Mouse (Mus musculus): ENCODE results near the gene Prss50.
A peak's percentile ranks its signal among the peaks of the same experiment; 100 is the strongest.
"Not testable (repeated sequence)": the region's sequence is repeated elsewhere in the genome, so short reads cannot be mapped to it uniquely, and the experiment has no call there.

The Prss50 gene

GRCm38 (mm10) chr9:110857781-110858472, at the start of gene Prss50:
Gene Prss50, plus strand, starts transcription at chr9:110857967.
- DNase-seq, result no peak

GRCm38 (mm10) chr9:110810051-110810450, 47.7 kb upstream of the Prss50 start:
- DNase-seq, result no peak

- DNase-seq, result no peak
Measured at GRCm38 (mm10) chr9:110813789-110814188, 44.0 kb upstream of the Prss50 start, which contains the start of gene Prss44. Gene Prss44, plus strand, starts transcription at chr9:110813994.

GRCm38 (mm10) chr9:110820546-110820945, 37.2 kb upstream of the Prss50 start:
- DNase-seq, result not testable (repeated sequence)

GRCm38 (mm10) chr9:110821436-110821835, 36.3 kb upstream of the Prss50 start:
- DNase-seq, result no peak

- DNase-seq, result no peak
Measured at GRCm38 (mm10) chr9:110825426-110825825, 32.3 kb upstream of the Prss50 start.

GRCm38 (mm10) chr9:110825832-110826231, 31.9 kb upstream of the Prss50 start:
- no peak for DNase-seq

GRCm38 (mm10) chr9:110826390-110826789, 31.4 kb upstream of the Prss50 start, which contains the start of gene Prss43:
Gene Prss43, plus strand, starts transcription at chr9:110826690.
- DNase-seq, result no peak

GRCm38 (mm10) chr9:110833021-110833420, 24.7 kb upstream of the Prss50 start:
- no peak for DNase-seq

- no peak for DNase-seq
Measured at GRCm38 (mm10) chr9:110834411-110834810, 23.4 kb upstream of the Prss50 start, which contains the start of gene Prss45. Gene Prss45, plus strand, starts transcription at chr9:110834588.

GRCm38 (mm10) chr9:110834961-110835360, 22.8 kb upstream of the Prss50 start:
- no peak for DNase-seq

GRCm38 (mm10) chr9:110836112-110836511, 21.7 kb upstream of the Prss50 start:
- no peak for DNase-seq

- no peak for DNase-seq
Measured at GRCm38 (mm10) chr9:110840905-110841304, 16.9 kb upstream of the Prss50 start.

GRCm38 (mm10) chr9:110841438-110841837, 16.3 kb upstream of the Prss50 start:
- DNase-seq, result peak; percentile 47

GRCm38 (mm10) chr9:110844206-110844605, 13.6 kb upstream of the Prss50 start, which contains the start of gene Prss46:
Gene Prss46, plus strand, starts transcription at chr9:110844506.
- DNase-seq, result no peak

- no peak for DNase-seq
Measured at GRCm38 (mm10) chr9:110849162-110849561, 8.6 kb upstream of the Prss50 start.

GRCm38 (mm10) chr9:110855903-110856302, 1.9 kb upstream of the Prss50 start:
- no peak for DNase-seq

- peak; percentile 53 for DNase-seq
Measured at GRCm38 (mm10) chr9:110856920-110857319, 847 bp upstream of the Prss50 start.

GRCm38 (mm10) chr9:110858523-110858922, 756 bp downstream of the Prss50 start:
- DNase-seq, result no peak

GRCm38 (mm10) chr9:110858967-110859596, 1.3 kb downstream of the Prss50 start:
- no peak for DNase-seq

GRCm38 (mm10) chr9:110871030-110871429, 13.3 kb downstream of the Prss50 start:
- DNase-seq, result peak; percentile 64

GRCm38 (mm10) chr9:110873681-110874659, 16.2 kb downstream of the Prss50 start:
- peak; percentile 84 for DNase-seq

GRCm38 (mm10) chr9:110874660-110875191, 17.0 kb downstream of the Prss50 start:
- no peak for DNase-seq
